Mouse (Mus musculus) heart, adult 2 months (tissue): ENCODE measurements at regions not wholly inside any gene's neighbourhood (a gene's known extent, or its start where the extent isn't known, plus 50 kb on each side); places are given as distances from the start of the nearest gene placed in this dataset.

Experiments used
- CTCF ChIP-seq: fragments of 200-600 bp; IDR thresholded peaks from 2 replicates; pipeline ENCODE4 v1.8.1; 2022; ENCODE audit warnings: antibody characterized with exemption, mild to moderate bottlenecking, moderate library complexity
- EP300 ChIP-seq: fragments of 200-500 bp; IDR thresholded peaks from 2 replicates; pipeline ENCODE4 v1.6.1; 2011; ENCODE audit warnings: low read depth, low read length, control low read depth; ENCODE audit not compliant: insufficient read depth
- POLR2A ChIP-seq: fragments of 200-500 bp; IDR thresholded peaks from 2 replicates; pipeline ENCODE4 v1.6.1; 2011; ENCODE audit warnings: mild to moderate bottlenecking, low read depth, low read length, control low read depth; ENCODE audit not compliant: insufficient read depth

DNA sequence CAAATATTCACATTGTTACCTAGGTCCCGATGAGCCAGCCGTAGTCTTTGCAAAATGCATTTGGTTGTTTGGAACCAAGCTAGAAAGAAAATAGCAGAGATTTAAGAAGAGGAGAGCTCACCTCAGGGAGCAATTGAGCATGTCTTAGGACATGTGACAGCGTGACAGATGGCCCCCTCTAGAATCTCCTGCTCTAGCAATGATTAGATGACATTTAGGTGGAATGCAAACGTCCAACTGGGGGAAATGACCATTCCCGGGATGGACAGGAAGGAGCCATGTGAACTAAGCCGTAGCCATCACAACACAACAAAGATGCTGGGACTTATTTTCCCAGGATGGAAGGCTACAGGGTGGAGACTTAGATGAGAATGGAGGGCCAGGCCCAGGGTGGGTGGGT is 57.0 kb upstream of the Nepro start:
- no peak for TF ChIP-seq CTCF
- TF ChIP-seq POLR2A = no peak
- TF ChIP-seq EP300 = no peak
